Mouse (Mus musculus): ENCODE results near the gene Sfxn5. TPM values are rescaled to one million over a fixed set of nuclear protein-coding genes. Genes with fewer than 3 reads are reported as not detected.
A peak's percentile ranks its signal among the peaks of the same experiment; 100 is the strongest.

Gene Sfxn5
- polyA plus RNA-seq, 1 experiment from 2014 or later, result 4.7 TPM

- DNase-seq (ENCODE audit: low spot score) (peak; percentile 61), ATAC-seq (replicated peaks; ENCODE audit: insufficient number of reproducible peaks, low FRiP score, low TSS enrichment, low read depth) (peak; percentile 61)
- WGBS, result under 1% methylated on average over 66 of the region's 81 CpGs
- Histone ChIP-seq H3K4me1 (ENCODE audit: control insufficient read depth, insufficient read depth, low read length) (peaks cover 10% of the 10 kb centered on the region; the same call in 1 of the 2 replicates), H3K27me3 (ENCODE audit: control insufficient read depth, insufficient read depth, low read length) (peaks cover 67% of the 10 kb centered on the region), H3K9me3 (replicated peaks; ENCODE audit: control insufficient read depth, low read length) (no peaks in the 10 kb centered on the region), H3K9ac (replicated peaks; ENCODE audit: low read length) (peak within 1 kb of the TSS; percentile 18; the same call in 1 of the 2 replicates), H3K36me3 (replicated peaks; ENCODE audit: control insufficient read depth, insufficient read depth, low read depth, low read length) (no peaks in the 10 kb centered on the region), H3K4me3 (ENCODE audit: low read depth, low read length) (peak within 1 kb of the TSS; percentile 40), H3K4me2 (ENCODE audit: low read depth, low read length) (peak within 1 kb of the TSS; percentile 72), H3K27ac (replicated peaks; ENCODE audit: low read depth, low read length) (no peak within 1 kb of the TSS)
Observed at GRCm38 (mm10) chr6:85187340-85188211, 145.6 kb downstream of the Sfxn5 start, which contains the start of gene Emx1. Emx1 (plus strand) TSS chr6:85187438.

- Histone ChIP-seq H3K9me3 (replicated peaks; ENCODE audit: control insufficient read depth, low read length) (no peaks in the 10 kb centered on the region), H3K4me2 (ENCODE audit: low read depth, low read length) (no peak overlapping the region; the same call in 1 of the 2 replicates), H3K4me3 (ENCODE audit: low read depth, low read length) (no peak overlapping the region), H3K27ac (replicated peaks; ENCODE audit: low read depth, low read length) (no peak overlapping the region), H3K9ac (replicated peaks; ENCODE audit: low read length) (no peak overlapping the region), H3K27me3 (ENCODE audit: control insufficient read depth, insufficient read depth, low read length) (peaks cover 59% of the 10 kb centered on the region), H3K4me1 (ENCODE audit: control insufficient read depth, insufficient read depth, low read length) (peaks cover 10% of the 10 kb centered on the region; the same call in 1 of the 2 replicates), H3K36me3 (replicated peaks; ENCODE audit: control insufficient read depth, insufficient read depth, low read depth, low read length) (no peaks in the 10 kb centered on the region)
- ATAC-seq (replicated peaks; ENCODE audit: insufficient number of reproducible peaks, low FRiP score, low TSS enrichment, low read depth) (no peak), DNase-seq (ENCODE audit: low spot score) (no peak)
- under 1% methylated on average over 15 of the region's 15 CpGs for WGBS
Observed at GRCm38 (mm10) chr6:85186744-85187059, 146.5 kb downstream of the Sfxn5 start.

- ATAC-seq (replicated peaks; ENCODE audit: insufficient number of reproducible peaks, low FRiP score, low TSS enrichment, low read depth), result no peak
- H3K4me3 ChIP-seq (ENCODE audit: low read depth, low read length), result no peak overlapping the region
- peaks cover 10% of the 10 kb centered on the region; the same call in 1 of the 2 replicates for H3K4me1 ChIP-seq (ENCODE audit: control insufficient read depth, insufficient read depth, low read length)
Observed at GRCm38 (mm10) chr6:85186033-85186743, 147.0 kb downstream of the Sfxn5 start.

GRCm38 (mm10) chr6:85183951-85184350, 149.3 kb downstream of the Sfxn5 start:
- WGBS, result 54% methylated on average over 3 of the region's 3 CpGs
- DNase-seq (ENCODE audit: low spot score), result no peak
- Histone ChIP-seq H3K9me3 (replicated peaks; ENCODE audit: control insufficient read depth, low read length) (no peaks in the 10 kb centered on the region), H3K4me3 (ENCODE audit: low read depth, low read length) (no peak overlapping the region), H3K4me1 (ENCODE audit: control insufficient read depth, insufficient read depth, low read length) (peaks cover 10% of the 10 kb centered on the region; the same call in 1 of the 2 replicates), H3K27me3 (ENCODE audit: control insufficient read depth, insufficient read depth, low read length) (peaks cover 39% of the 10 kb centered on the region), H3K36me3 (replicated peaks; ENCODE audit: control insufficient read depth, insufficient read depth, low read depth, low read length) (no peaks in the 10 kb centered on the region), H3K9ac (replicated peaks; ENCODE audit: low read length) (no peak overlapping the region), H3K4me2 (ENCODE audit: low read depth, low read length) (no peak overlapping the region), H3K27ac (replicated peaks; ENCODE audit: low read depth, low read length) (no peak overlapping the region)
- ATAC-seq (replicated peaks; ENCODE audit: insufficient number of reproducible peaks, low FRiP score, low TSS enrichment, low read depth), result no peak

More at GRCm38 (mm10) chr6:85186033-85186743, 147.0 kb downstream of the Sfxn5 start:
- H3K36me3 ChIP-seq (replicated peaks; ENCODE audit: control insufficient read depth, insufficient read depth, low read depth, low read length), result no peaks in the 10 kb centered on the region
- DNase-seq (ENCODE audit: low spot score), result peak; percentile 43
- 1% methylated on average over 33 of the region's 33 CpGs for WGBS
- H3K27me3 ChIP-seq (ENCODE audit: control insufficient read depth, insufficient read depth, low read length), result peaks cover 54% of the 10 kb centered on the region
- no peak overlapping the region for H3K27ac ChIP-seq (replicated peaks; ENCODE audit: low read depth, low read length)
- H3K4me2 ChIP-seq (ENCODE audit: low read depth, low read length), result peak overlapping the region; percentile 38; the same call in 1 of the 2 replicates
- H3K9me3 ChIP-seq (replicated peaks; ENCODE audit: control insufficient read depth, low read length), result no peaks in the 10 kb centered on the region
- no peak overlapping the region for H3K9ac ChIP-seq (replicated peaks; ENCODE audit: low read length)

GRCm38 (mm10) chr6:85180036-85180435, 153.2 kb downstream of the Sfxn5 start:
- Histone ChIP-seq H3K4me2 (ENCODE audit: low read depth, low read length) (no peak overlapping the region), H3K9ac (replicated peaks; ENCODE audit: low read length) (no peak overlapping the region), H3K4me3 (ENCODE audit: low read depth, low read length) (no peak overlapping the region), H3K9me3 (replicated peaks; ENCODE audit: control insufficient read depth, low read length) (no peaks in the 10 kb centered on the region), H3K36me3 (replicated peaks; ENCODE audit: control insufficient read depth, insufficient read depth, low read depth, low read length) (no peaks in the 10 kb centered on the region), H3K27ac (replicated peaks; ENCODE audit: low read depth, low read length) (no peak overlapping the region), H3K27me3 (ENCODE audit: control insufficient read depth, insufficient read depth, low read length) (peaks cover 5% of the 10 kb centered on the region; the same call in 1 of the 2 replicates), H3K4me1 (ENCODE audit: control insufficient read depth, insufficient read depth, low read length) (no peaks in the 10 kb centered on the region)
- 78% methylated on average over 2 of the region's 2 CpGs for WGBS
- DNase-seq (ENCODE audit: low spot score) (no peak), ATAC-seq (replicated peaks; ENCODE audit: insufficient number of reproducible peaks, low FRiP score, low TSS enrichment, low read depth) (no peak)

- H3K4me3 ChIP-seq (ENCODE audit: low read depth, low read length), result no peak overlapping the region
- H3K27ac ChIP-seq (replicated peaks; ENCODE audit: low read depth, low read length), result no peak overlapping the region
- no peak overlapping the region for H3K4me2 ChIP-seq (ENCODE audit: low read depth, low read length)
- no peak overlapping the region for H3K9ac ChIP-seq (replicated peaks; ENCODE audit: low read length)
- H3K36me3 ChIP-seq (replicated peaks; ENCODE audit: control insufficient read depth, insufficient read depth, low read depth, low read length), result no peaks in the 10 kb centered on the region
- 75% methylated on average over 3 of the region's 3 CpGs for WGBS
- ATAC-seq (replicated peaks; ENCODE audit: insufficient number of reproducible peaks, low FRiP score, low TSS enrichment, low read depth) (no peak), DNase-seq (ENCODE audit: low spot score) (no peak)
- H3K4me1 ChIP-seq (ENCODE audit: control insufficient read depth, insufficient read depth, low read length), result no peaks in the 10 kb centered on the region
- H3K27me3 ChIP-seq (ENCODE audit: control insufficient read depth, insufficient read depth, low read length), result peaks cover 4% of the 10 kb centered on the region; the same call in 1 of the 2 replicates
- H3K9me3 ChIP-seq (replicated peaks; ENCODE audit: control insufficient read depth, low read length), result no peaks in the 10 kb centered on the region
Observed at GRCm38 (mm10) chr6:85179569-85179968, 153.7 kb downstream of the Sfxn5 start.

GRCm38 (mm10) chr6:85165440-85165921, 167.7 kb downstream of the Sfxn5 start:
- no peak overlapping the region for H3K4me2 ChIP-seq (ENCODE audit: low read depth, low read length)
- H3K36me3 ChIP-seq (replicated peaks; ENCODE audit: control insufficient read depth, insufficient read depth, low read depth, low read length), result no peaks in the 10 kb centered on the region
- no peaks in the 10 kb centered on the region for H3K4me1 ChIP-seq (ENCODE audit: control insufficient read depth, insufficient read depth, low read length)
- H3K27me3 ChIP-seq (ENCODE audit: control insufficient read depth, insufficient read depth, low read length), result no peaks in the 10 kb centered on the region
- no peak for ATAC-seq (replicated peaks; ENCODE audit: insufficient number of reproducible peaks, low FRiP score, low TSS enrichment, low read depth)
- H3K9ac ChIP-seq (replicated peaks; ENCODE audit: low read length), result peak overlapping the region; percentile 13; the same call in 1 of the 2 replicates
- DNase-seq (ENCODE audit: low spot score), result no peak
- 48% methylated on average over 11 of the region's 11 CpGs for WGBS
- H3K4me3 ChIP-seq (ENCODE audit: low read depth, low read length), result no peak overlapping the region
- H3K9me3 ChIP-seq (replicated peaks; ENCODE audit: control insufficient read depth, low read length), result no peaks in the 10 kb centered on the region
- no peak overlapping the region for H3K27ac ChIP-seq (replicated peaks; ENCODE audit: low read depth, low read length)
